Mouse (Mus musculus): ENCODE results near the gene Gm10134. TPM values are rescaled to one million over a fixed set of nuclear protein-coding genes. Genes with fewer than 3 reads are reported as not detected.

The Gm10134 gene
- polyA plus RNA-seq, 1 experiment from 2014 or later = not detected

- Histone ChIP-seq H3K27me3 (replicated peaks; ENCODE audit: control insufficient read depth, insufficient read depth, low read length) (no peaks in the 10 kb centered on the region), H3K9ac (ENCODE audit: low read length) (peak overlapping the region; percentile 96), H3K4me1 (ENCODE audit: control insufficient read depth, insufficient read depth, low read length) (peaks cover 21% of the 10 kb centered on the region), H3K36me3 (ENCODE audit: control insufficient read depth, insufficient read depth, low read length) (peaks cover 10% of the 10 kb centered on the region; the same call in 1 of the 2 replicates), H3K4me3 (ENCODE audit: low read depth, low read length) (peak overlapping the region; percentile 89), H3K4me2 (ENCODE audit: low read length) (peak overlapping the region; percentile 71), H3K27ac (ENCODE audit: low read depth, low read length) (peak overlapping the region; percentile 88), H3K9me3 (replicated peaks; ENCODE audit: control insufficient read depth, low read length) (no peaks in the 10 kb centered on the region)
- WGBS = 5% methylated on average over 47 of the region's 47 CpGs
- ATAC-seq (peak; percentile 38), DNase-seq (ENCODE audit: low spot score) (peak; percentile 23)
Measured at GRCm38 (mm10) chr2:28513431-28514370, 7.8 kb downstream of the Gm10134 start.

- Histone ChIP-seq H3K9me3 (replicated peaks; ENCODE audit: control insufficient read depth, low read length) (no peaks in the 10 kb centered on the region), H3K4me2 (ENCODE audit: low read length) (peak overlapping the region; percentile 71), H3K27ac (ENCODE audit: low read depth, low read length) (peak overlapping the region; percentile 88; the same call in 1 of the 2 replicates), H3K36me3 (ENCODE audit: control insufficient read depth, insufficient read depth, low read length) (peaks cover 10% of the 10 kb centered on the region; the same call in 1 of the 2 replicates), H3K27me3 (replicated peaks; ENCODE audit: control insufficient read depth, insufficient read depth, low read length) (no peaks in the 10 kb centered on the region), H3K4me1 (ENCODE audit: control insufficient read depth, insufficient read depth, low read length) (peaks cover 21% of the 10 kb centered on the region), H3K4me3 (ENCODE audit: low read depth, low read length) (peak overlapping the region; percentile 89), H3K9ac (ENCODE audit: low read length) (peak overlapping the region; percentile 96)
- DNase-seq (ENCODE audit: low spot score) (peak; percentile 89), ATAC-seq (0 out of 2 replicates have a peak, but pooled peaks have one; percentile 8)
- WGBS = 19% methylated on average over 4 of the region's 5 CpGs
Measured at GRCm38 (mm10) chr2:28514489-28514888, 8.6 kb downstream of the Gm10134 start.

- Histone ChIP-seq H3K36me3 (ENCODE audit: control insufficient read depth, insufficient read depth, low read length) (peaks cover 10% of the 10 kb centered on the region; the same call in 1 of the 2 replicates), H3K9ac (ENCODE audit: low read length) (no peak overlapping the region), H3K27me3 (replicated peaks; ENCODE audit: control insufficient read depth, insufficient read depth, low read length) (no peaks in the 10 kb centered on the region), H3K4me1 (ENCODE audit: control insufficient read depth, insufficient read depth, low read length) (peaks cover 21% of the 10 kb centered on the region), H3K9me3 (replicated peaks; ENCODE audit: control insufficient read depth, low read length) (no peaks in the 10 kb centered on the region), H3K27ac (ENCODE audit: low read depth, low read length) (peak overlapping the region; percentile 44), H3K4me2 (ENCODE audit: low read length) (no peak overlapping the region), H3K4me3 (ENCODE audit: low read depth, low read length) (no peak overlapping the region)
- DNase-seq (ENCODE audit: low spot score) (peak; percentile 63), ATAC-seq (no peak)
- WGBS = 45% methylated on average over 5 of the region's 5 CpGs
Measured at GRCm38 (mm10) chr2:28517206-28517909, 11.5 kb downstream of the Gm10134 start.

GRCm38 (mm10) chr2:28518231-28518630, 12.3 kb downstream of the Gm10134 start:
- peaks cover 21% of the 10 kb centered on the region for H3K4me1 ChIP-seq (ENCODE audit: control insufficient read depth, insufficient read depth, low read length)
- H3K4me3 ChIP-seq (ENCODE audit: low read depth, low read length) = no peak overlapping the region
- peaks cover 10% of the 10 kb centered on the region; the same call in 1 of the 2 replicates for H3K36me3 ChIP-seq (ENCODE audit: control insufficient read depth, insufficient read depth, low read length)
- H3K27me3 ChIP-seq (replicated peaks; ENCODE audit: control insufficient read depth, insufficient read depth, low read length) = no peaks in the 10 kb centered on the region
- H3K4me2 ChIP-seq (ENCODE audit: low read length) = no peak overlapping the region
- H3K9ac ChIP-seq (ENCODE audit: low read length) = no peak overlapping the region
- WGBS = 15% methylated on average over 2 of the region's 2 CpGs
- 0 out of 2 replicates have a peak overlapping the region, but pooled peaks have one; percentile 44 for H3K27ac ChIP-seq (ENCODE audit: low read depth, low read length)
- ATAC-seq = no peak
- no peaks in the 10 kb centered on the region for H3K9me3 ChIP-seq (replicated peaks; ENCODE audit: control insufficient read depth, low read length)
- peak; percentile 64 for DNase-seq (ENCODE audit: low spot score)

- ATAC-seq = no peak
- WGBS = 67% methylated on average over 5 of the region's 5 CpGs
- Histone ChIP-seq H3K27me3 (replicated peaks; ENCODE audit: control insufficient read depth, insufficient read depth, low read length) (no peaks in the 10 kb centered on the region), H3K4me1 (ENCODE audit: control insufficient read depth, insufficient read depth, low read length) (peaks cover 35% of the 10 kb centered on the region), H3K27ac (ENCODE audit: low read depth, low read length) (no peak overlapping the region), H3K36me3 (ENCODE audit: control insufficient read depth, insufficient read depth, low read length) (0 out of 2 replicates have a peak, but pooled peaks cover 6% of the 10 kb centered on the region), H3K9me3 (replicated peaks; ENCODE audit: control insufficient read depth, low read length) (no peaks in the 10 kb centered on the region), H3K9ac (ENCODE audit: low read length) (no peak overlapping the region), H3K4me3 (ENCODE audit: low read depth, low read length) (no peak overlapping the region), H3K4me2 (ENCODE audit: low read length) (no peak overlapping the region)
- no peak for DNase-seq (ENCODE audit: low spot score)
Measured at GRCm38 (mm10) chr2:28520581-28520980, 14.7 kb downstream of the Gm10134 start.

- DNase-seq (ENCODE audit: low spot score) = no peak
Measured at GRCm38 (mm10) chr2:28521571-28522151, 15.8 kb downstream of the Gm10134 start.

GRCm38 (mm10) chr2:28522166-28522565, 16.3 kb downstream of the Gm10134 start:
- no peaks in the 10 kb centered on the region for H3K9me3 ChIP-seq (replicated peaks; ENCODE audit: control insufficient read depth, low read length)
- no peak for ATAC-seq
- no peak overlapping the region for H3K4me3 ChIP-seq (ENCODE audit: low read depth, low read length)
- H3K9ac ChIP-seq (ENCODE audit: low read length) = no peak overlapping the region
- no peak overlapping the region for H3K4me2 ChIP-seq (ENCODE audit: low read length)
- no peak for DNase-seq (ENCODE audit: low spot score)
- H3K27me3 ChIP-seq (replicated peaks; ENCODE audit: control insufficient read depth, insufficient read depth, low read length) = no peaks in the 10 kb centered on the region
- 88% methylated on average over 4 of the region's 4 CpGs for WGBS
- H3K27ac ChIP-seq (ENCODE audit: low read depth, low read length) = no peak overlapping the region
- peaks cover 38% of the 10 kb centered on the region for H3K4me1 ChIP-seq (ENCODE audit: control insufficient read depth, insufficient read depth, low read length)
- no peaks in the 10 kb centered on the region for H3K36me3 ChIP-seq (ENCODE audit: control insufficient read depth, insufficient read depth, low read length)

More at GRCm38 (mm10) chr2:28521571-28522151, 15.8 kb downstream of the Gm10134 start:
- Histone ChIP-seq H3K4me2 (ENCODE audit: low read length) (no peak overlapping the region), H3K4me1 (ENCODE audit: control insufficient read depth, insufficient read depth, low read length) (peaks cover 38% of the 10 kb centered on the region), H3K4me3 (ENCODE audit: low read depth, low read length) (no peak overlapping the region), H3K9me3 (replicated peaks; ENCODE audit: control insufficient read depth, low read length) (no peaks in the 10 kb centered on the region), H3K9ac (ENCODE audit: low read length) (no peak overlapping the region), H3K36me3 (ENCODE audit: control insufficient read depth, insufficient read depth, low read length) (0 out of 2 replicates have a peak, but pooled peaks cover 1% of the 10 kb centered on the region), H3K27me3 (replicated peaks; ENCODE audit: control insufficient read depth, insufficient read depth, low read length) (no peaks in the 10 kb centered on the region), H3K27ac (ENCODE audit: low read depth, low read length) (peak overlapping the region; percentile 21; the same call in 1 of the 2 replicates)
- WGBS = 81% methylated on average over 6 of the region's 6 CpGs
- ATAC-seq = no peak

- DNase-seq (ENCODE audit: low spot score) (peak; percentile 97), ATAC-seq (peak; percentile 91)
- H3K4me2 ChIP-seq (ENCODE audit: low read length) = no peak overlapping the region
- H3K27me3 ChIP-seq (replicated peaks; ENCODE audit: control insufficient read depth, insufficient read depth, low read length) = no peaks in the 10 kb centered on the region
- peak overlapping the region; percentile 80 for H3K27ac ChIP-seq (ENCODE audit: low read depth, low read length)
- 1% methylated on average over 5 of the region's 5 CpGs for WGBS
- H3K4me3 ChIP-seq (ENCODE audit: low read depth, low read length) = no peak overlapping the region
- H3K36me3 ChIP-seq (ENCODE audit: control insufficient read depth, insufficient read depth, low read length) = no peaks in the 10 kb centered on the region
- H3K4me1 ChIP-seq (ENCODE audit: control insufficient read depth, insufficient read depth, low read length) = peaks cover 27% of the 10 kb centered on the region
- no peaks in the 10 kb centered on the region for H3K9me3 ChIP-seq (replicated peaks; ENCODE audit: control insufficient read depth, low read length)
- H3K9ac ChIP-seq (ENCODE audit: low read length) = no peak overlapping the region
Measured at GRCm38 (mm10) chr2:28523643-28524117, 17.8 kb downstream of the Gm10134 start.
